Mouse (Mus musculus) limb, embryonic 11.5 days (tissue): ENCODE data around the gene Tnfrsf11a. TPM values are rescaled to one million over a fixed set of nuclear protein-coding genes. Genes with fewer than 3 reads are reported as not detected.

Experiments
- ATAC-seq: fragments of 200-750 bp; cut with Nextera tagmentation; 2 replicates; pipeline ENCODE4 v1.8.0; 2017; ENCODE audit warnings: low read depth; ENCODE audit not compliant: insufficient number of reproducible peaks, low FRiP score, low TSS enrichment
- DNase-seq: peaks from one replicate; pipeline ENCODE4 v3.0.0-alpha.2; 2015; ENCODE audit warnings: low spot score
- H3K27ac ChIP-seq: fragments of 300-500 bp; sonication (generic); replicated peaks from 2 replicates; pipeline ENCODE4 v1.5.1; 2014; ENCODE audit warnings: low read depth, mild to moderate bottlenecking, low read length
- H3K27me3 ChIP-seq: fragments of 300-500 bp; sonication (generic); 2 replicates; pipeline ENCODE4 v1.6.1; 2014; ENCODE audit warnings: mild to moderate bottlenecking, low read length, mixed read lengths; ENCODE audit not compliant: control insufficient read depth, insufficient read depth
- H3K36me3 ChIP-seq: fragments of 300-500 bp; sonication (generic); 2 replicates; pipeline ENCODE4 v1.6.1; 2014; ENCODE audit warnings: mild to moderate bottlenecking, low read length, moderate library complexity, mixed read lengths; ENCODE audit not compliant: control insufficient read depth, insufficient read depth
- H3K4me1 ChIP-seq: fragments of 300-500 bp; sonication (generic); 2 replicates; pipeline ENCODE4 v1.6.1; 2014; ENCODE audit warnings: low read length, mixed read lengths; ENCODE audit not compliant: control insufficient read depth, insufficient read depth
- H3K4me2 ChIP-seq: fragments of 300-500 bp; sonication (generic); 2 replicates; pipeline ENCODE4 v1.6.1; 2014; ENCODE audit warnings: low read depth, mild to moderate bottlenecking, moderate library complexity; ENCODE audit not compliant: severe bottlenecking
- H3K4me3 ChIP-seq: fragments of 300-500 bp; sonication (generic); 2 replicates; pipeline ENCODE4 v1.5.1; 2014; ENCODE audit warnings: low read depth, low read length
- H3K9ac ChIP-seq: fragments of 300-500 bp; sonication (generic); 2 replicates; pipeline ENCODE4 v1.6.1; 2014; ENCODE audit warnings: mild to moderate bottlenecking, low read length
- H3K9me3 ChIP-seq: fragments of 300-500 bp; sonication (generic); 2 replicates; pipeline ENCODE4 v1.6.1; 2016; ENCODE audit warnings: low read length; ENCODE audit not compliant: control insufficient read depth
- WGBS: fragments of 180-500 bp; shearing (Covaris S2); extraction: QIAGEN DNeasy Blood & Tissue Kit; methylation state at CpG from one replicate; pipeline ENCODE4 v1.1.7; 2014; 5-methylcytosine and 5-hydroxymethylcytosine counted together
- polyA plus RNA-seq: library from polyadenylated mRNA; unstranded; fragments of >200 nt; fragmentation: Nextera tagmentation; extraction: Ambion mirVana; gene quantifications from 2 replicates; pipeline ENCODE4 v1.2.1, GENCODE M21; 2014

The Tnfrsf11a gene
- polyA plus RNA-seq, 1 experiment from 2014 or later = 0.43 TPM

DNA sequence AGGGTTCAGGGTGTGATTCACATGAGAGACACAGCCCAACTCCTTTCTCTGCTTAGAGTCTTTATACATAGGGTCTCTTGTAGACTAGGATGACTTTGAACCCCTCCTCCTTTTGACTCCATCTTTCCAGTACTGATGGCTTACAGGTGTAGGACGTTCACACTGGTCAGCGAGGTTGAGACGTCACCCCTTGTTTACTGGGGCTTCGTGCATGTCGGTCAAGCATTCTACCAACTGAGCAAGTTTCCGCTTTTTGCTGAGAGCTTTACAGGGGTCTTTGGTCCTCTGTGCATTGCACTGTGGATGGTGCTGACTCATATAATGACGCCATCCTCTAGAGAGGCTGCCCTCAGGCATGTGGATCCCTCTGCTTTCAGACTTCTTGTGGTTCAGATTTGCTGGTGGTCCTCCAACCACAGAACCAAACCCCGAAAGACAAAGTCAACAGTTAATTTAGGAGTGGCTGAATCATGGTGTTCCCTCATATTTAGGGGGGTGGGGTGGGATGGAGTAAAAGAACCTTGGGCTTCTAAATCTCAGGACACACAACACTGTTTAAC lies 47.3 kb downstream of the Tnfrsf11a start:
- ATAC-seq (no peak), DNase-seq (no peak)
- no peaks in the 10 kb centered on the region for H3K36me3 ChIP-seq
- no peak overlapping the region for H3K4me2 ChIP-seq
- H3K27ac ChIP-seq = no peak overlapping the region
- H3K4me3 ChIP-seq = no peak overlapping the region
- H3K9ac ChIP-seq = no peak overlapping the region
- no peaks in the 10 kb centered on the region for H3K27me3 ChIP-seq
- no peaks in the 10 kb centered on the region for H3K9me3 ChIP-seq
- 93% methylated on average over 8 of the region's 8 CpGs for WGBS
- no peaks in the 10 kb centered on the region for H3K4me1 ChIP-seq

DNA sequence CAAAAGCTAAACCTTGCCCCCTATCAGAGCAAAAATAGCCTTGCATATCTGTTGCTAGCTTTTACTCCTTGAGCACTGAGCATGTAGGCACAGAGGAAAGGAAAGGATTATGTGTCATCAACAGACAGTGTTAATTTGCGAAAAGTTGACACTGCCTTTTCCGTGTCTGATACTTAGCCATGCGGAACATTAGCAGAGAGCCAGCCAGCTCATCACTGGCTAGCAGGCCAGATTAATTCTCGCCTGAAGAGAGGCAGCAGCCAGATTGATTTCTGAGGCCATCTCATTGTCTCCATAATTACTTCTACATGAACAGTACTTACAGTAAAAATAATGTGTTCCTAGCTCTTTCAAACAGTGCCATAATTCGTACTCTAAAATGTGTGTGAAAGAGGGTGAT lies 48.7 kb downstream of the Tnfrsf11a start:
- DNase-seq (no peak), ATAC-seq (no peak)
- no peaks in the 10 kb centered on the region for H3K27me3 ChIP-seq
- no peaks in the 10 kb centered on the region for H3K4me1 ChIP-seq
- WGBS = 87% methylated on average over 5 of the region's 5 CpGs
- H3K9ac ChIP-seq = no peak overlapping the region
- H3K27ac ChIP-seq = no peak overlapping the region
- no peak overlapping the region for H3K4me3 ChIP-seq
- H3K4me2 ChIP-seq = no peak overlapping the region
- H3K9me3 ChIP-seq = no peaks in the 10 kb centered on the region
- no peaks in the 10 kb centered on the region for H3K36me3 ChIP-seq

DNA sequence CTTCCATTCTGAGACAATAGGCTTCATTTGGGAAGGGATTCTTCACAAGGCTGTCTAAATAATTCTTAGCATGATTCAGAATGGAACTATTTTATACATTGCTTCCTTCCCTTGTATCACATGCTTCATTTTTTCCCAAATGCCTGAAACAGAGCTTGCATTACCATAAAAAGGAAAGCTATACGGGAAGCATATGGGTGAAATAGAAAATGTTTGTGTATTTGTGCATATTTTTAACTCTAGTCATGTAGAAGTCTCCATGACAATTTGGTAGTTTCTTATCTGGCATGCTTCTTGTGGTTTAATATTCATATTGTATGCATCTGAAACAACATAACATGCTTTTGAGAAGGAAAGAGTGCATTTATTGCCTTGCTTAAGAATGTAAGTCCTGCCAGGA lies 52.3 kb downstream of the Tnfrsf11a start:
- 90% methylated on average over 1 of the region's 1 CpGs for WGBS
- H3K9ac ChIP-seq = no peak overlapping the region
- no peak for ATAC-seq

DNA sequence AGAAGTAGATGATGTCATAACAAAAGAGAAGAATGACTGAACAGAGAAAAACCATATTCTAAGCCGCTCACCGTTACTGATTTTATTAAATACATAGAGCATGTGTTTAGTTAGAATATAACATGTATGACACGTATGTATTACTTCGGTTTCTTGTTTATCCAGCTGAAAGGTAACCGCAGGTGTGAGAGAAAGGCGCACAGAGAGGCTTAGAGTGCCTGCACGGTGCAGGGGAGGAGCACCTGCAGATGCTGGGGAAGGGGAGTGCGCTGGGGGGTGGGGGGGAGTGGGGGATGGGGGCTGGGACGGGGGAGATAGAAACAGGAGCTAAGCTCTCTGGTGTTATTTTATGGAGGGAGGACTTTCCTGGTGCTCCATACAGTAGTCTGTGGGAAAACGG lies 62.4 kb downstream of the Tnfrsf11a start:
- no peak overlapping the region for H3K27ac ChIP-seq
- H3K9me3 ChIP-seq = no peaks in the 10 kb centered on the region
- 20% methylated on average over 10 of the region's 10 CpGs for WGBS
- H3K36me3 ChIP-seq = no peaks in the 10 kb centered on the region
- peak overlapping the region; percentile 22; the same call in 1 of the 2 replicates for H3K4me2 ChIP-seq
- H3K27me3 ChIP-seq = peaks cover 18% of the 10 kb centered on the region
- peaks cover 4% of the 10 kb centered on the region; the same call in 1 of the 2 replicates for H3K4me1 ChIP-seq
- no peak overlapping the region for H3K9ac ChIP-seq
- DNase-seq (no peak), ATAC-seq (no peak)
- H3K4me3 ChIP-seq = no peak overlapping the region

More for the DNA sequence above, 52.3 kb downstream of the Tnfrsf11a start:
- Histone ChIP-seq H3K27ac (no peak overlapping the region), H3K4me2 (no peak overlapping the region), H3K9me3 (no peaks in the 10 kb centered on the region), H3K36me3 (no peaks in the 10 kb centered on the region), H3K4me3 (no peak overlapping the region), H3K27me3 (no peaks in the 10 kb centered on the region), H3K4me1 (no peaks in the 10 kb centered on the region)
- no peak for DNase-seq

DNA sequence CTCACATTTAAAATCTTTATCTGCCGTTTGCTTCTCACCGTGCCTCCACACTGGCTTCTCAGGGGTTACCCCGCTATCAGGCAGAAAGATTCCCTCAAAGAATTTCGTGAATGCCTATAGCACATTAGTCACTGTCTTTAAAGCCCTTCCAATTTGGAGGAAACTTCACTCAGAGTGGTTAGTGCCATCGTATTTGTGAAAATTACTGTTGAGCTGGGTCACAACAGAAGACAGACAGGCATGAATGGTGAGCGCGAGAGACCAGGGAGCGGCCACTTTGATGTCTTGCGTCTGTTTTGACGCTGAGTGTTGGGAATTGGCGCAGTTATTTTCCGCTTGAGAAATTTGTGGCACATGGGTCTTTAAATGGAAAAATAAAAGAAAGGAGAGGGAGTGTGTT lies 62.9 kb downstream of the Tnfrsf11a start:
- peak; percentile 35 for DNase-seq
- Histone ChIP-seq H3K27me3 (peaks cover 18% of the 10 kb centered on the region), H3K9me3 (no peaks in the 10 kb centered on the region), H3K9ac (no peak overlapping the region), H3K4me1 (peaks cover 4% of the 10 kb centered on the region; the same call in 1 of the 2 replicates), H3K4me2 (peak overlapping the region; percentile 22; the same call in 1 of the 2 replicates), H3K4me3 (no peak overlapping the region), H3K27ac (no peak overlapping the region), H3K36me3 (no peaks in the 10 kb centered on the region)
- no peak for ATAC-seq
- WGBS = 2% methylated on average over 12 of the region's 12 CpGs

DNA sequence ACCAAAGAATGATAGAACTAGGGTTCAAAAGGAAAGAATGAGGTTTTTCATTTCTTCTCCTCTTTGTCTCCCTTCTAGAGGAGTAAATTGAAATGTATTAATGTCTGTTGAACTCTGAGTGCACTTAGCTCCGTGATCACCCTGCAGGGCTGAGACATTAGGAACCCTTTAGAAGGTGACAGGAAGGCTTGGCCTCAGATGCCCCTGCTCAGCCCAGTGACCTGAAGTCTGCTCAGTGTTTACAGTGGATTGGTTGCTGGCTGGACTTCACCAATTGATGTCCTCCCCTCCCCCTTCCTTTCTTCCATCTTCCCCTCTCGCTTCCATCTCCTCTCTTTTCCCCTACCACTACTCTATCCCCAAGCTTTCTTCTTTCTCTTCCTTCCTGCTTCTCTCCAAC lies 63.3 kb downstream of the Tnfrsf11a start:
- no peaks in the 10 kb centered on the region for H3K9me3 ChIP-seq
- H3K9ac ChIP-seq = no peak overlapping the region
- H3K36me3 ChIP-seq = no peaks in the 10 kb centered on the region
- no peak for DNase-seq
- 3% methylated on average over 2 of the region's 2 CpGs for WGBS
- peak overlapping the region; percentile 22; the same call in 1 of the 2 replicates for H3K4me2 ChIP-seq
- peaks cover 18% of the 10 kb centered on the region for H3K27me3 ChIP-seq
- no peak for ATAC-seq
- peaks cover 4% of the 10 kb centered on the region; the same call in 1 of the 2 replicates for H3K4me1 ChIP-seq
- no peak overlapping the region for H3K27ac ChIP-seq
- no peak overlapping the region for H3K4me3 ChIP-seq

DNA sequence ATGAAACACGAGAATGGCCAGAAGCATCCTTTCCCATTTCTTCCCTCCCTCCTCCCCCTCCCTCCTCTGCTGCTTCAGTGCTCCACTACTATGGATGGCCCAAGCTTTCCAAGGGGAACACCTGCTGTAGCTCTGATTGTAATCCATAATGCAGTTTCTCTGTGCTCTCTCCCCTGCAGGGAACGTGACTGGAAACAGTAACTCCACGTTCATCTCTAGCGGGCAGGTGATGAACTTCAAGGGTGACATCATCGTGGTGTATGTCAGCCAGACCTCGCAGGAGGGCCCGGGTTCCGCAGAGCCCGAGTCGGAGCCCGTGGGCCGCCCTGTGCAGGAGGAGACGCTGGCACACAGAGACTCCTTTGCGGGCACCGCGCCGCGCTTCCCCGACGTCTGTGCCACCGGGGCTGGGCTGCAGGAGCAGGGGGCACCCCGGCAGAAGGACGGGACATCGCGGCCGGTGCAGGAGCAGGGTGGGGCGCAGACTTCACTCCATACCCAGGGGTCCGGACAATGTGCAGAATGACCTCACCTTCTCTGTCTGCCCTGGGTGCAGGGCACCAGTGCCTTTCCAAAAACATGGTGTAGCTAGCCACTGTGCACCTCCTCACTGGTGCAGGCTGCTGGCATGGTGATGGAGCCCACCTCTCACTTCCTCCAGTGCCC lies 64.0 kb downstream of the Tnfrsf11a start:
- WGBS = 8% methylated on average over 28 of the region's 28 CpGs
- peak; percentile 69 for ATAC-seq
- Histone ChIP-seq H3K27me3 (peaks cover 18% of the 10 kb centered on the region), H3K4me2 (peak overlapping the region; percentile 27), H3K27ac (no peak overlapping the region), H3K36me3 (no peaks in the 10 kb centered on the region), H3K9me3 (no peaks in the 10 kb centered on the region), H3K9ac (no peak overlapping the region), H3K4me3 (no peak overlapping the region), H3K4me1 (peaks cover 4% of the 10 kb centered on the region; the same call in 1 of the 2 replicates)
- DNase-seq = no peak

DNA sequence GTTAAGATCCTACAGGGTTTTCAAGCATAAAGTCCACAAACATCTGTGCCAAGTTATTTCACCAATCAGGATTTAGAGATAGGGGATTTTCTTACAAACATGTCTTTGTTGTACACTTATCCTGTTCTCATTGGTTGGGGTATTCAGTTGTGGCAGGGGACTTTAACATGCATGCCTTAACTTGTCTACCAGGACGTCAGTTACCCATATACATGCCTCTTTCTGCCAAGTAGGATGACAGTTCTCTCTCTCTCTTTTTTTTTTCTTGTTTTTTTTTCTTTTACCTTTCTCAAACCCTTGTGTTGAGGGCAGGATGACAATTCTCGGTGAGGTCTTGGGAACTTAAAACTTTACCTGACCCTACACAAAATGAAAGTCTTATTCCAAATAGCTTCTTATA lies 65.9 kb downstream of the Tnfrsf11a start:
- H3K27me3 ChIP-seq = peaks cover 18% of the 10 kb centered on the region
- no peak overlapping the region for H3K9ac ChIP-seq
- DNase-seq (peak; percentile 3), ATAC-seq (no peak)
- no peak overlapping the region for H3K27ac ChIP-seq
- no peaks in the 10 kb centered on the region for H3K36me3 ChIP-seq
- no peak overlapping the region for H3K4me3 ChIP-seq
- WGBS = 87% methylated on average over 2 of the region's 2 CpGs
- H3K4me2 ChIP-seq = no peak overlapping the region
- no peaks in the 10 kb centered on the region for H3K9me3 ChIP-seq
- H3K4me1 ChIP-seq = peaks cover 4% of the 10 kb centered on the region; the same call in 1 of the 2 replicates
